Mouse (Mus musculus): ENCODE measurements at regions not wholly inside any gene's neighbourhood (a gene's known extent, or its start where the extent isn't known, plus 50 kb on each side); places are given as distances from the start of the nearest gene placed in this dataset.
"Not testable (repeated sequence)": the region's sequence is repeated elsewhere in the genome, so short reads cannot be mapped to it uniquely, and the experiment has no call there.

DNA sequence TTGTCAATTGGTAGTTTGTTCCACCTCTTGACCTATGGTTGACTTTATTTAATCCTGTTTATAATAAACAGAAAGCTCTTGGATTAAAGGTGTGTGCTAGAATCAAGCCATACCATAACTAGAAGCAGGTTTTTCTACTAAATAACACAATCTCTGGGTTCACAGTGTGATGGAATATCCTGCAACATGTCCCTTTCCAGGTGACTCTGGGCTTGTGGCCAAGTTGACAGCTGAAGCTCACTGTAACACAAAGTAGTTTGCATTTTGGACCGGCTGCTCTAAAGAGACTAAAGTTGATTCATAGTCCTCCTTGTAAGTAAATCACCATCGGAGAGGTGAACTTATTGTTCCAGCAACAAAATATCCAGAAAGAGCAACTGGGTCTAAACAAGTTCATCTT lies 149.3 kb upstream of the Kctd3 start:
- DNase-seq (ENCODE audit: low read depth) = no peak

DNA sequence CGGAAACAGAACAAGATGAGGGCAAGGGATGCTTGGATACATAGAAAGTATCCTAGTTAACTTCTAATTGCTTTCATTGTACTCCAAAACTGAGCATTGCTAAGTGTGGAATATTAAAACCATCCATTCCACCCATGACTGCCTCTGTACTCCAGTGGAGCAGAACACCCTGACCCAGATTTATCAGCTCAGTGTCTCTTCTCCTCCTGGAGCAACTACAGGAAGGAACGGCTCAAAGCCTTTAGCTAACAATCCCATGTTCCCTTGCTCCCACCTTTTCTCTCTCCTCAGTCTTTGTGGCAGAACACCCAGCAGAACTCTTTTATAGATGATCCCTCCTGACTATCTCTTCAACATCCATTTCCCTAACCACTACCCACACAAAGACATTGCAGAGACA lies 146.7 kb upstream of the Kctd3 start:
- no peak for DNase-seq (ENCODE audit: low read depth)

DNA sequence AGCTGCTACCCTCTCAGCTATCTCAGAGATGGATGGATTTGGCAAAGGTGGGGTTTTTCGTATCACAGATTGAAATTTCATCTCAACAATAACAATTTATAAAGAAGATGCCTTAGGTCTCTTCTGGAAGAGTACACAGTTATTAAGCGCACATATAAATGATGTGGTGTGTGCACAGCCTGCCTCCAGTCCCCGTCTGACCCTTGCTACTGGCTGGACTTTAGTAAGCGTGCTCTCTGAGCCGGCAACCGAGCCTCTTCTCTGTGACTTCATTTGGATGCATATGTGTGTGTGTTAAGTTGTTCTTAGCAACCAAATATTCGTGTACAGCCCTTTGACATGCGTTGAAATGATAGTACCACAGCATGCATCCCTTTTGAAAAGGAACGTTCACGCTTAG lies 145.5 kb upstream of the Kctd3 start:
- DNase-seq (ENCODE audit: low read depth) = no peak

DNA sequence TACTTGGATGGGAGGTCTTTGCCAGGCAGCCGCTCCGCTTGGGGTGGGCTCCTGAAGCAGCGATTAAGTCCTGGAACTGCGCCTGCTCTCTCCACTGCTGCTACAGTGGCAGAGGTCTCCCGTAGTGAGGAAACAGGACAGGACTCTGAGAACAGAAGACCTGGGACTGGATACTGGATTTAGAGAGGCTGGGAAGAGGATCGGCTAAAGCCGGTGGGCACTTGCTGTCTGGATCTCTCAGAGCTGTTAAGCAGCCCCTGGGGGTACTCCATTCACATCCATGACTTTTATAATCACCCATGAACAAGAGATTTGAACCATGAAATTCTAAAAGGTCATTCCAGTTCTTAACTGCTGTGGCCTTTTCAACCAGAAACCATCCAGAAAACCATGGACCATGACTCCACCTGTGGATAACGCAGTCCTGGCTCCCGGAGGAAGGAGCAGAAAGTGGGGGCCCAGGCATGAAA lies 135.4 kb upstream of the Kctd3 start:
- no peak for DNase-seq (ENCODE audit: low read depth)

DNA sequence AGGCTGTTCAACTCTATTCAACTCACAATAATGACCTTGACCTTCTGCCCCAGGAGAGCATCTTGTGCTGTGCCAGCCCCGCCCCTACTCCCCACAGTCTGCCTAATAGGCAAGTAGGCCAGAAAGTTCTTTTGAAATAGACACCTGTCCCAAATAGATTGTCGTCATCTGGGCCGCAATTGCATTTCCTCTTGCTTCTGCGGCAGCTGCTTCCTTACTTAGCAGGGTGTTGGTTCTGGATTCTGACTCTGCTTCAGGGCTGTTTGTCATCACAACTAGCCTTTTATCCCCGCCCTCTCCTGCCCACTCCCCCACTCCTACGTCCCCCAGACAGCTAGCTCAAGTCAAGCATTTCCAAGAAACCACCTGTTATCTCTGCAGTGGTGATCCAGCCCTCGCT lies 134.9 kb upstream of the Kctd3 start:
- DNase-seq (ENCODE audit: low read depth) = no peak

DNA sequence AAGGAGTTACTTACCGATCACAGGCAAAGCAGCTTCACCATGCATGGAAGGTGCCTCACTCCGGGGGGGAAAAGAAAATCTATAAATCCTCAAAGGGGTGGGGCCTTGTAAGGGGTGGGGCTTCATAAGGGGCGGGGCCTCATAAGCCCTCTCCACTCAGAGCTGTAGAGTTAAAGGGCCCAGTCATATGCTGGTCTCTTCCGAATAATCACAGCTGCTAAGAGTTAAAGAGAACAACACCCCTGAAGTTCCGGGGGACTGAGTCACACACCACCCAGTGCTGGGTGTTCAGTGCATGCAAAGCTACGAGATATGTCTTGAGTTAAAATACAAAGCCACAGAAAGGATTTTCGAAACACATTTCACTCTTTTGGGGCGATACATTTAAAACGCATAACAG lies 134.1 kb upstream of the Kctd3 start:
- DNase-seq (ENCODE audit: low read depth) = no peak

DNA sequence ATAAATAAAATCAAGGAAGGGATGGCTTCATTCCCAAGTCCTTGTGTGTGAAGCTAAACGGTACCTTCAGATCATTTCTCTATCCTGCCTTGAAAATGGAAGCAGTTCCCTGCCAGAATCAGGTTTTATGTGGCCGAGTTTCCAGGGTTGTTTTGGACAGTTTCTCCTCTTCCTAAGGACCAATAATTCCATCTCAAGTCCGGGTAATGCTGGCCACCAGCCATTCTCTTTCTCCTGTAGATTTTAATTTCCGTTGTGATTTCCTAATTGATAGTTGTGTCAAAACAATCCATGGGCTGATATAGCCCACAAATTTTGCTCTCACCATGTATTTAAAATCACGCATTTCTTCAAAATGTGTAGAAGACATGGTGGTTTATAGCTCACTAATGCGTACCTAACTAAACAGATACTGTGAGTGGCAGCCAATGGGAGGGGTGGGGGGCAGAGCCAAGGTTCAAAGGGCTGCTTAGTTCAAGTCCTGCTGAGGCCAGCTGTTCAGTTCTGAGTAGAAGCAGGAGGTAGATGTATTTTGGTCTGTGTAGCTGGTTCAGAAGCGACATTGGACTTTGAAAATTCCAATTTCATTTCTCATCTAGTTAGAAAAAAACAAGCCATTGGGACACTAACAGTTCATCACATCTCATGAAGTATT lies 129.2 kb upstream of the Kctd3 start:
- no peak for DNase-seq (ENCODE audit: low read depth)

DNA sequence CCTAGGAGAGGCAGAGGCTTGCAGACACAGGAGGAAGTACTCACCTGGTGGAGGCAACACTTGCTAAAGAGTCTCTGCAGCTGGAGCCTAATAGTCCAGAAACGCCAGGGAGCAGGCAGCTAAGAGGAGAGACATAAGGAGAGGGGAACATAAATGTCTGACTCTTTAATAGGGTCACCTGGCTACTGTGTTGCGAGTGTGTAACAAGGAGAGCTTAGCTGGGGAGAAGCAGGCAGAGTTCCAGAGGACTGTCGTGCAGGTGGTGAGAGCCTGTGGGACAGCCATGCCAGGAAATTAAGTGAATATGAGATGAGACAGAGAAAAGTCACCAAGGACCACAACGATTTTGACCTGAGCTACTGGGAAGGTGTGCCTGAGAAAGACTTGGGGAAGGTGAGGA lies 128.2 kb upstream of the Kctd3 start:
- no peak for DNase-seq (ENCODE audit: low read depth)

DNA sequence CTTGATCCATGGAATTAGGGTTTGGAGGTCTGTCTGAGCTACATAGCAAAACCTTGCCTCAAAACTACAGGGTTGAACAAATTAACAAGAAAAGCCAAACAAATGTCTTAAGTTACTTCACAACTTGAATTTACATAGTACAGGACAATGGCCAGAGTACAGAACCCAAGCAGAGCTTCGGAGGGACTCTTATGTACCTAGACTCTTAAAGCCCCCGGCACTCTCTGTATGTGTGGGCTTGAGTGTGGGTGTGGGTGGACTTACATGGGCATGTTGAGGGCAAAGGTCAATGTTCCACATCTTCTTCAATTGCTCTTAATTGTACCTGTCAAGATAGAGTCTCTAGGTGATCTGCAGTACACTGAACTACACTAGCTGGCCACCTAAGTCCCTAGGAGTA lies 121.1 kb upstream of the Kctd3 start:
- DNase-seq (ENCODE audit: low read depth) = no peak

DNA sequence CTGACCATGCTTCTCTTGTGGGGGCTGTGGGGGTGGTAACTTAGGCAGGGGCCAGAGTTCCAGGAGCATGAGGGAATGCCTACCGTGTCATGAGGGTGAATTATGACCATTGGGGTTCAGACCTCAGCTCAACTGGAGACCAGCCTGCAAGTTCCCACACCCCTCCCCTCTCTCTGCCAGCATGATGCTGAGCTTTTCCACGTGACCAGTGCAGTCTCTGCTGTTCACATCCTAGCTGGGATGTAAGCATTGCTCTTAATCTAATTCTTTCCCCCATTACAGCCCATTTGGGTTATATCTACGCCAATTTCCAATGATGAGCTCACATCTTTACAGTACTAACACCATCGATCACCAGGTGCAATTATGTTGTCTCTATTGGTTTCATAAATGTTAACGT lies 120.6 kb upstream of the Kctd3 start:
- DNase-seq (ENCODE audit: low read depth) = not testable (repeated sequence)

DNA sequence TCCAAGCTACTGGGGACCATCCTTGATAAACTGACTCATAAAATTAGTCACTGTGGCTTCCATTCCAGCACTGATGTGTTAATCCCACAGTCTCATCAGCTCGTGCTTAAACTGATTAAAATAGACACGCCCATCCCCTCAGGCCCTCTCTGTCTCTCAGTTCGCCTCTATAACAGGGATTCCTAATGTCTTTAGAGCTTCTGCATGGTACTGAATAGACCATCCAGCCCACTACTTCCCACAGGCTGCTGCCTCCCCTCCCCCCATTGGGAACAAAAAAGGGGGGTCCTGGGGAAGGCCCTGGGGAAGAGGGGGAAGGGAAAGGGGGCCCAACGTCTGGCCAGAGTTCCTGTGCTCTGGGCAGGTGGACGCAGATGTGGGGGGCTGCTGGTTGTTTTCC lies 119.7 kb upstream of the Kctd3 start:
- DNase-seq (ENCODE audit: low read depth) = no peak

DNA sequence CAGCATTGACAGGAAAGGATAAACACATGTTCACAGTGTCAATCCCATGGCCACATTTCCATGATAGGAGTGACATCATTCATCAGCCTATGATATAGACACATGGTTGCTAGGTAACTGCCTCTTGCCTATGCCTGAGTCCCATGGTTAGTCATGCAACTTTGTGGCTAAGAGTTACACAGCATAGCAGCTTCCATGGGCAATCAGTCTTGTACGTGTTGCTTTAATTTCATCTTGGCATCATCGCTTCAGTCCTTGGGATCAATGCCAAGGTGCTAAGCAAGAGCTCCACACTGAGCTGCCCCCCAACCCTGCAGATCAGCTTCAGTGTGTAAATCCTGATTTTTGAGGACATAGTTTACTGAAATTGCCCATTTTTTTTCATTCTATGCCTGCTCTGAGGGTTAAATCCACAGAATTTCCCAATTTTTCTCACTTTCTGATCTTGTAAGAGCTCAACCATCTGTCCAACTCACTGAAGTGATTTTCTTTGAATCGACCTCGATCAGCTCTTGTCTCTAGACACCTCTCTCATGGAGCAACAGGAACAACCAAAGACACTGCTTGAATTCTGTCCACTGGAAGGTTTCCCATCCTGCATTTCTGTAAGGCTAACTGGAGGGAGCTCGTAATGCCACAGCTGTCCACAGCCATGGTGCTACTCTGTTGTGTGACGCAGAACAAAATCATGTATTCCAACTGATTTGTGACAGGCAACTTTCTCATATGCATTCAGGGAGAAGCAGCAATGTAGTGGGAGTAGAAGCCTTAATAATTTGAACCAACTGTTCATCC lies 112.5 kb upstream of the Kctd3 start:
- DNase-seq (ENCODE audit: low read depth) = no peak

DNA sequence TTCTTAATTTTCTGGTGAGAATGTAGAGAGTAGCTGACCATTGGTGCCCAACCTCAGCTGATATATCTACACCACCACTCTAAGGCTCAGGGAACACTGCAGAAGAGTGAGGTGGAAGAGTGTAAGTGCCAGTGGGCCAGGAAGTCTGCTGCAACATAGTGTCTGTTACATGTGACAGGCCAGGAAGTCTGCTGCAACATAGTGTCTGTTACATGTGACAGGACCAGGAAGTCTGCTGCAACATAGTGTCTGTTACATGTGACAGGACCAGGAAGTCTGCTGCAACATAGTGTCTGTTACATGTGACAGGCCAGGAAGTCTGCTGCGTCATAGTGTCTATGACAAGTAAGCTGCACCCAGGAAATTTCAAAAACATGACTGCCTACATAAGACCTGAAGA lies 111.4 kb upstream of the Kctd3 start:
- not testable (repeated sequence) for DNase-seq (ENCODE audit: low read depth)

DNA sequence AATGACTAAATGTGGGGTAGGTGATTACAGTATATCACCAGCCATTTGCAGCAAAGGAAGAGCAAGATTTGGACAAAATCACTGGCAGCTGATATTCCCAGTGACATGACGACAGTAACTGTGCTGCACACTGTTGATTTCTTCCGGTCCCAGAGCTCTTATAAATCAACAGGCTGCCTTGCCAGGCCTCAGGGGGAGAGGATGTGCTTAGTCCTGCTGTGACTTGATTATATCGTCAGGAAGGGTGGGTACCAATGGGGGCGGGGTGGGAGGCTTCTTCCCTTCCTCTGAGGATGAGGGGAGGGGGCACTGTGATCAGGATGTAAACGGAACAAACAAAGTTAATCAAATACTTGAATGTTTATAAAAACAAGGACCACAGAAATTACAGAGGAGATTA lies 110.9 kb upstream of the Kctd3 start:
- DNase-seq (ENCODE audit: low read depth) = no peak

DNA sequence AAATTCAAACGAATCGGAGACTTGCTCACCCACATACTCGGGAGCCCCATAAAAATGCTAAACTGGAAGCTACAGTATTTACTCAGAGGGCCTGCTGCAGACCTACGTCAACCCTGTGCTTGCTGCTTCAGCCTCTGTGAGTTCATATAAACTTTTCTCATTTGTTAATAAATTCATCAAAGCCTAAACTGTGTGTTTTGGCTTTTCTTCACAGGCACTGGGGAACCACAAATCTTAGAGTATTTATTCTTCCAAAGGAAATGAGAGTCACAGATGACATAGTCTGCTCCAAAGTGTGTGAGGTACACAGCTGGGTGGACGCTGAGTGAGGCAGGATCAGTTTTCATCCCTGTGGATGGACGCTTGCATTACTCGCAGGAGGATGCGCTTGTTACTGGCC lies 108.3 kb upstream of the Kctd3 start:
- no peak for DNase-seq (ENCODE audit: low read depth)

DNA sequence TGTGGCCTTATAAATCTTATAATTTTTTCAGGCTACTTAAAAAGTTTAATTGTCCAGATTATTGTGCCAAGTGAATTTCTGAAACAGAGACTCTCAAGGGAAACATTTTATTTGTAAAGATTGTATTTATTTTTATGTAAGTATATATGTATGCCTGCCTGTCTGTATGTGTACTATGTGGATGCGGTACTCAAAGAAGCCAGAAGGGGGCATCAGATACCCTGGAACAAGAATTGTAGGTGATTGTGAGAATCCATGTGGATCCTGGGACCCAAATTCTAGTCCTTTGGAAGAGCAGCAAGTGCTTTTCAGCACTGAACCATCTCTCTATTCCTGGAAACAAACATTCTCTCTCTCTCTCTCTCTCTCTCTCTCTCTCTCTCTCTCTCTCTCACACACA lies 107.6 kb upstream of the Kctd3 start:
- no peak for DNase-seq (ENCODE audit: low read depth)

DNA sequence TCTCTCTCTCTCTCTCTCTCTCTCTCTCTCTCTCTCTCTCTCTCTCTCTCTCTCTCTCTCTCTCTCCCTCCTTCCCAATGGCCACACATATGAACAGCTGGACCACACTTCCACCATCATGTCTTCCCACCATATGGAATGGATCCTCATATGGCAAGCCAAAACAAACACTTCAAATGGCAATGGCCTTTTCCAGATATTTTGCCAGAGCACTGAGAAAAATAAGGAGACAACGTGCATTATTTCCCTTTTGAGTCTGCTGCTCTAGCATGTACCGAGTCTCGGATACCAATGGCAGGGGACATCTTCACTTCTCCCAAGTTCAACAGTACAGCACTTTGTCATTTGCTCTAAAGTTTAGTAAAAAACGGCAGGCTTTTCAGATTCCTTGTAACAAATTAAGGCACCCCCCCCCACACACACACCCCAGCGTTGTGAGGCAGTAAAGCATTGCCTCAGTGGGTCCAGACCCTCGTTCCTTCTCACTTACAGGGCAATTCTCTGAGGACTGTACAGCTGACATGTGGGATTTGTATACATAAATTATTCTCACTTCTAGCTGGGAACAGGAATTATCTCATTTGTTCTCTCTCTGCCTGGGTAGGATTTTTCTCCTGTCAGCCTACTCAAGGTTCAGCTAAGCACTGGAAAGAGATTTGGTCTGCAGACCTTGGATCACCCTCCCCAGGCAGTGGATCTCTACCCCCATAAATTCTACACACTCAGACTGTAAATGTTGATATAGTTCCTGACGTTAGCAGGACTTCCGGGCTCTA lies 100.8 kb upstream of the Kctd3 start:
- no peak for DNase-seq (ENCODE audit: low read depth)

DNA sequence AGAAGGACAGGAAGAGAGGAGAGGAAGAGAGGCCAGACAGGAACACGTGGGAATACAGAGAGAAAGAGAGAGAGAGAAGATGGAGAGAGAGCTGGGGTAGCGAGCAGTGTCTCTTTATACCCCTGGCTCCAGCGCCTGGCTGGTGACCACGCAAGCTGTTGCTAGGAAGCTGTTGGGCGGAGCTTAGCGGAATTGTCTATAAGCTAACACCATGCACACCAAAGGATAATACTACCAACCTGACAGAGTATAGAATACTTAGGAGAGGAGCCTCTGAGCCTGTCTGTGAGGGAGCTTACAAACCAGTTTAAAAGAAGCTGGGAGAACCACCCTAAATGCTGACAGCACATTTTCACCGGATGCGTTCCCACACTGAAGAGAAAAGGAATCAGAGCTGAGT lies 100.2 kb upstream of the Kctd3 start:
- DNase-seq (ENCODE audit: low read depth) = no peak

DNA sequence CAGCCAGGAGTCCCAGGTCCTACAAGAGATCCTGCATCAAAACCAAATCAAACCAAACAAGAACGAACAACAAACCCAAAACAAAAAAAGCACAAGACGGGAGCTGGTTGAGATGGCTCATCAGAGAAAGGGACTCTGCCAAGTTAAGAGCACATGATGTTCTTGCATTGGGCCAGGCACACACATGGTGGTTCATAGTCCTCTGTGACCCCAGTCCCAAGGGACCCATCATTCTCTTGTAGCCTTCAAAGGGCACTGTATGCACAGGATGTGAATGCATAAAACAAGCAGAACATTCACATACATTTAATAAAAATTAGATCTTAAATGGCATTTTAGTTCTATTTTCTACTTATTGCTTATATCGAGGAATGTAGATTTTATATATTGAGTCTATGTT lies 99.5 kb upstream of the Kctd3 start:
- DNase-seq (ENCODE audit: low read depth) = no peak

DNA sequence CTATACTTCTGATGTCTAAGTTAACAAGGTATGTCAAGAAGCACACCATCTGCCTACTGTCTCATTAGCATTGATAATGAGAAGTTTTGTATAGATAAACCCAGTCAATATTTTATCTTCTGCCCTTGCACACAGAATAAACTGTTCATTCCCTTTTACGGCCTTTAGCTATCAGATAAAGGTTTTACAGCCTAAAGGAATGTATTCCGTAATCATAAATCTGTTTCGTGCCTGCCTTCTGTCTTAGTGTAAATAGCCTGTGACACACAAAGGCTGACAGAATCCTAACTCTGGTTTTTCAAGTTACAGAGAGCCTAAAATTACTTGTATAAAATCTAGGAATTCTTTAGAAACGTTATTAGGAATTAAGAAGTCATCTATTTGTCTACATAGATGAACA lies 97.6 kb upstream of the Kctd3 start:
- DNase-seq (ENCODE audit: low read depth) = no peak

DNA sequence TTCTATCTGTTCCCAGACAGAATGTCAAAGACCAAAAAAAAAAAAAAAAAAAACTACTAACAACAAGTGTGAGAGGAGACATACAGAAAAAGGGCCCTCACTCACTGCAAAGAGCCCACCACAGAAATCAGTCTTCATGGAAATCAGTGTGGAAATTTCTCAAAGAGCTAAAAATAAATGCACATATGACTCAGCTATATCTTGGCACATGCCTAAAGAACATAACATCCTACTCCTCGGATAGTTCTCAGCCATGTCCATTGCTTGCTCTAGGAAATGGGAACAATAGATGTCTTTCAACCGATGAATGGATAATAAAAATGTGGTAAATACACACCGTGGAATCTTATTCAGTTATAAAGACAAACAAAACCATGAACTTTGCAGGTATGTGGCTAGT lies 95.1 kb upstream of the Kctd3 start:
- DNase-seq (ENCODE audit: low read depth) = no peak

DNA sequence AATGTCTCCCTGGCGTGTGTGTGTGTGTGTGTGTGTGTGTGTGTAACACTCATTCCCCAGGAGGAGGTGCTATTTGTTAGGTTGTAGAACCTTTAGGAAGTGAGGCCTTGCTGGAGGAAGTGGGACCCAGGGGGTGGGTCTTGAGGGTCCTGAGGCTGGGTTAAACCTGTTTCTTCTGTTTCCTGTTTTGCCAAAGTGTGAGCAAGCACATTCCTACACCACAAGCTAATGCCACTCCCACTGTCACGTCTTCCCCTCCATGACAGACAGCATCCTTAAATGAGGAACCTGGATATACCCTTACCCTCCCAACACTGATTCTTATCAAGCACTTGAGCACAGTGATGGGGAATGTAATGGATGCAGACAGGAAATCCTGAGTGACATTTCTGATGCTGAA lies 91.5 kb upstream of the Kctd3 start:
- no peak for DNase-seq (ENCODE audit: low read depth)

DNA sequence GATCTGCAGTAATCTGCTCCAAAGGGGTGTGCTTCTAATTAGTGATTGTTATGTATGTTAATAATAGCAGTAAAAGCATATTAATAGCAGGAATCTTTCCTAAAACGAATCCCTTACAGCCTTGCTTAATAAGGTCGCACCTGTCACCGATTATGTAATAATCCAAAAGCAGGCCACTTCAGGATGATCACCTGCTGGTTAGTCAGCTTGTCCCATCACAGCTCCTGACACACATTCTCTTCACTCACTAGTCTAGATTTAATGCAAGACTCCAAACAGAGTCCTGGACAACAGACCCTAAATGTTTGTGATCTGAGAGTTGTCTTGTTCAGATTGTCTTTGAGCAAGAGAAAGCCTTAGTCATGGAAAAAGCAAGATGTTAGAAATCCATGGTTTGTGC lies 85.2 kb upstream of the Kctd3 start:
- DNase-seq (ENCODE audit: low read depth) = no peak
